Mouse (Mus musculus): Measurements from ENCODE around the gene Klhdc4. TPM values are rescaled to one million over a fixed set of nuclear protein-coding genes. Genes with fewer than 3 reads are reported as not detected.

The Klhdc4 gene
- polyA plus RNA-seq, 1 experiment from 2014 or later = 60.6 TPM

DNA sequence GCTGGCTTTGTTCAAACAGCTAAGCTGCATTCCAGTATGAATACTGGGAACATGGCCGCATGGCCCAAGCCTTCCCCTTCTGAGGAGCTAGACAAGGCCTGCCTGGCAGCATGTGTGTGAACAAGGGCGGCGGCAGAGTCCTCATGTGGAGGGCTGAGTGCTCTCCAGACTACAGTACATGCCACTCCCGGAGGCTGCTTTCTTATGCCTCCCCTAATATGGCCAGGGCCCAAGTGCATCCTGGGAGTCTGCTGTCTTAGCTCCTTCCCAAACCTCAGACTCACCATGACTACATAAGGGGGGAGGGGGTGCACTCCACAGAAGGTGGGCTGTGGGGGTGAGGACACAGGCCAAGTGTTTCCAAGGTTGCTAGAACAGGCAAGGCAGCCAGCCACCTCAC is 36.7 kb downstream of the Klhdc4 start:
- Histone ChIP-seq H3K4me1 (replicated peaks) (peaks cover 8% of the 10 kb centered on the region; the same call in 1 of the 2 replicates), H3K27ac (no peak overlapping the region), H3K27me3 (ENCODE audit: insufficient read depth, poor library complexity, severe bottlenecking) (no peaks in the 10 kb centered on the region), H3K4me3 (no peak overlapping the region), H3K36me3 (peaks cover 47% of the 10 kb centered on the region), H3K9me3 (no peaks in the 10 kb centered on the region)
- DNase-seq (ENCODE audit: low spot score) = no peak
- 88% methylated on average over 4 of the region's 4 CpGs for WGBS

DNA sequence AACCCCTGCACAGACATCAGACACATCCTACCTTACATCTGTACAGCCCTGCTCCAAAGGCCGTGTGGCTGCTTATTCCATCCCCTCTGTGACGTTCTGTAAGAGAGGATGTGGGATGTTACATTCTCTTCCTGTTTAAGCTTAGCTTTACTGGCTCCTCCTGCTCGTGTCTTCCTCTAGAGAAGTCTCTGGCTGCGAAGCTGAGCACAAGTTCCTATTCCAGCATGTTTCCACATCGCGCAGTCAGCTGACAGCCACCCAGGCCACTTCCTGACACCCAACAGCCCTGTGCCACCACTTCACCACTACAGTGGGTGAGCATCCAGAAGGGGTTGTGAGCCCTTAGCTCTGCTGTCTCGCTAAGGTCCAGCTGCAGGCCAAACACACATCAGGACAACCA is 37.2 kb downstream of the Klhdc4 start:
- no peak overlapping the region for H3K27ac ChIP-seq
- 88% methylated on average over 7 of the region's 7 CpGs for WGBS
- peaks cover 8% of the 10 kb centered on the region; the same call in 1 of the 2 replicates for H3K4me1 ChIP-seq (replicated peaks)
- no peak for DNase-seq (ENCODE audit: low spot score)
- peaks cover 42% of the 10 kb centered on the region for H3K36me3 ChIP-seq
- no peaks in the 10 kb centered on the region for H3K27me3 ChIP-seq (ENCODE audit: insufficient read depth, poor library complexity, severe bottlenecking)
- no peak overlapping the region for H3K4me3 ChIP-seq
- no peaks in the 10 kb centered on the region for H3K9me3 ChIP-seq

DNA sequence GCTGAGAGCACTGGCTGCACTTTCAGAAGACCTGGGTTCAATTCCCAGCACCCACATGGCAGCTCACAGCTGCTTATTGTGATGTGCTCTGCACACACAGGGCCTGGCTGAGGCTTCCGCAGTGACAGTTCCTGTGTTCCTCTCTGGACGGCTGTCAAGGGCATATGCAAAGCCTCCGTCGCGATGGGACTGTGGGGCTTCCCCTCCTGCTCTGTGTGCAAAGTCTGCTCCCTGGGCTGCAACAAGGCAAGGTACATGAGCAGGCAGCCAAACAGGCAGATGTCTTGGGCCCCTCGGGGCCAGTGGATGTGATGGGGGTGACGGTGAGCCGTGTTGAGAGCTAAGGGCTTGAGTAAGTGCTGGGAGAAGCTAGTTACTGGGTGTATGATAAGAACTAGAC is 40.6 kb downstream of the Klhdc4 start:
- no peak overlapping the region for H3K4me3 ChIP-seq
- no peak overlapping the region for H3K27ac ChIP-seq
- no peaks in the 10 kb centered on the region for H3K9me3 ChIP-seq
- no peak for DNase-seq (ENCODE audit: low spot score)
- H3K36me3 ChIP-seq = peaks cover 11% of the 10 kb centered on the region; the same call in 1 of the 2 replicates
- 84% methylated on average over 8 of the region's 8 CpGs for WGBS
- no peaks in the 10 kb centered on the region for H3K27me3 ChIP-seq (ENCODE audit: insufficient read depth, poor library complexity, severe bottlenecking)
- peaks cover 33% of the 10 kb centered on the region for H3K4me1 ChIP-seq (replicated peaks)

DNA sequence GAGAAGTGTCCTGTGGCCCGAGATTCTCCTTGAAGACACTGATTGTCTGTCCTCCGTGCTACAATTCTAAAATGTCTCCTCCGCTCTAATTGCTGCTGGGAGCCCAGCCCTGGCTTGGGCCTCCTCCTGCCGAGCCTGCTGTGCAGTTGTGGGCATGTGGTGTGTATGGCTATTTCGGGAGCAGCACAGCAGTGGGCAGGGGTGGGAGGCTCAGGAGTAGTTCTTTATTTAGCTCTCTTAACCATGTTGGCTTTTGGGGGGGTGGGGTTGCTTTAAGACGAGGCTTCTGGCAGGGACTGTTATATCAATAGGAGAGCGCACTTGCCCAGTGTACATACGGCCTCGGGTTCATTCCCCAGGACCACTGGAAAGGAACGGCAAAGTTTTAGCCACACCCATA is 42.8 kb downstream of the Klhdc4 start:
- WGBS = 62% methylated on average over 10 of the region's 10 CpGs
- no peaks in the 10 kb centered on the region for H3K9me3 ChIP-seq
- DNase-seq (ENCODE audit: low spot score) = no peak
- H3K36me3 ChIP-seq = 0 out of 2 replicates have a peak, but pooled peaks cover 6% of the 10 kb centered on the region
- no peak overlapping the region for H3K4me3 ChIP-seq
- H3K4me1 ChIP-seq (replicated peaks) = peaks cover 25% of the 10 kb centered on the region; the same call in 1 of the 2 replicates
- no peaks in the 10 kb centered on the region for H3K27me3 ChIP-seq (ENCODE audit: insufficient read depth, poor library complexity, severe bottlenecking)
- no peak overlapping the region for H3K27ac ChIP-seq

DNA sequence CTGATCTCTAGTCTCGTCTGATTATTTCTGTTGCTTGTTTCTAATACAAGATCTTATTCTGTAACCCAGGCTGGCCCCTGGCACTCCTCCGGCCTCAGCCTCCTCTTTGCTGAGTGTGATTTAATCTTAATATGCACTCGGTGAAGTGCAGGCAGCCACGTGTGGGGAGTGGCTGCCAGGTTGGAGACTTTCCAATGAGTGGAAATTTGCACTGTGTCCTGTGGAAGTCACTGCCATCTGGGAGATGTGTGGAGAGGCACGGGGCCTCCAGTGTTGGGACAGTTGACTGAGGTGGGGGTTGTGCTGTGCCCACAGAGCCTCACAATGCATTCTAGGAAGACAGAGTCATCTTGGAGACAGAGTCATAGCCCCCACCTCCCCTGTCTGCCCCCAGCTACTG is 46.9 kb downstream of the Klhdc4 start:
- Histone ChIP-seq H3K4me3 (no peak overlapping the region), H3K27ac (no peak overlapping the region), H3K27me3 (ENCODE audit: insufficient read depth, poor library complexity, severe bottlenecking) (no peaks in the 10 kb centered on the region), H3K4me1 (replicated peaks) (peaks cover 25% of the 10 kb centered on the region; the same call in 1 of the 2 replicates), H3K36me3 (no peaks in the 10 kb centered on the region), H3K9me3 (no peaks in the 10 kb centered on the region)
- no peak for DNase-seq (ENCODE audit: low spot score)
- WGBS = 82% methylated on average over 5 of the region's 5 CpGs

DNA sequence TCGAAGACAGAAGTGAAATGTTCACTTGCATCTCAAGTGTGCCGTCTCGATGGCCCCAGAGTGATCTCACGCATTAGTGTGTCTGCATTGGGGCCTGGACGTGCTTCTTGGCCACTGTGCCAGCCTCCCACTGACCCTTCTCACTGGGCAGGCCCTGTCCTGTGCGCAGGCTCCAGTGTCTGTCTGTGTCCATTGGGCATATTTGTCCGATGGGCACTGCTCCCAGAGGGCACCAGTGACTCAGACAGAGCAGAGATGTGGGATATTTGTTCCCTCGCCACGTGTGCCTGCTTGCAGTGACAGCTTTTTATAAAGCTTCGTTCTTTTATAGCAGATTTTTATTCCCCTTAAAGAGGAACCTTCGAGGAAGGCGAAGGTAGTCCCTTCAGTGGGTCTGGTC is 55.5 kb downstream of the Klhdc4 start:
- Histone ChIP-seq H3K4me3 (no peak overlapping the region), H3K4me1 (replicated peaks) (peaks cover 29% of the 10 kb centered on the region), H3K36me3 (no peaks in the 10 kb centered on the region), H3K27me3 (ENCODE audit: insufficient read depth, poor library complexity, severe bottlenecking) (no peaks in the 10 kb centered on the region), H3K27ac (no peak overlapping the region), H3K9me3 (no peaks in the 10 kb centered on the region)
- WGBS = 89% methylated on average over 12 of the region's 12 CpGs
- DNase-seq (ENCODE audit: low spot score) = no peak

DNA sequence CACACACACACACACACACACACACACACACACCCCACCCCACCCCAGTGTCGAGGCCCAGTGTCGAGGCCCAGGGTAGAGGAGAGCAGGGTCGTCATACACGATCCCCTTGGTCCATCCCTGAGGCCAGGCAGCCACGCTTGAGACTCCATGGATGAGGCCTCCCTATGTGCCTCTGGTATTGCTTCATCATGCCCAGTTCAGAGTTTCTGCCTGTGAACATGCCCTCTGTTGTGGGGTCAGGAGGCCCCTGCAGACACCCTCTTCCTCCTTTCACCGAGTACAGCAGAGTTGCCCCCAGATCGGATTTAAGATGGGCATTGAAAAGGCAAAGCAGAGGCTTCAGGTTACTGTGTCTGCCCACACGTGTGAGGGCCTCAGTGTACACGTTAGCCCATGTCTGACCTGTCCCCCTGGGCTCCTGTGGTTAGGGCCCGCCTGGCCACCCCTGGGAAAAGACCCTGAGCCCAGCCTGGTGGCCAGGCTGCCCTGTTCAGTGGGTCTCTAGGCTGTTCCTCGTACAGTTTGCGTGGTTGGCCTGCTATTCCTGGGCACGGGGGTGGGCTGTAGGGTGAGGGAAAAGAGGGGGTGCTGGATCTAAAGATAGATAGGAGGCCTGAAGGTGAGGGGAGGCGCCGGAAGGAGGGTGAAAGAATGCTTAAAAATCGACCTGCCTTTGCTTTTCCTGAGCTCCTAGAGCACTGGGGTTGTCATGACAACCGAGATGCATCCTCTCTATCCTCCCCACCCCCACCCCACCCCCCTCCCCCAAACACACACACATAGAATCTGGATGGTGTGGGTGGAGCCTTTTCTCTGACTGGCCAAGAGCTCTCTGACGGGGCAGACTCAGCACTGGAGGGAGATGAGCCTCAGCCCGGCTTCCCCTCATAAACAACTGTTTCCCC is 58.3 kb downstream of the Klhdc4 start:
- Histone ChIP-seq H3K27ac (peak overlapping the region; percentile 76), H3K9me3 (no peaks in the 10 kb centered on the region), H3K4me3 (peak overlapping the region; percentile 34), H3K27me3 (ENCODE audit: insufficient read depth, poor library complexity, severe bottlenecking) (no peaks in the 10 kb centered on the region), H3K36me3 (no peaks in the 10 kb centered on the region), H3K4me1 (replicated peaks) (peaks cover 29% of the 10 kb centered on the region)
- DNase-seq (ENCODE audit: low spot score) = peak; percentile 62
- WGBS = 25% methylated on average over 19 of the region's 19 CpGs

DNA sequence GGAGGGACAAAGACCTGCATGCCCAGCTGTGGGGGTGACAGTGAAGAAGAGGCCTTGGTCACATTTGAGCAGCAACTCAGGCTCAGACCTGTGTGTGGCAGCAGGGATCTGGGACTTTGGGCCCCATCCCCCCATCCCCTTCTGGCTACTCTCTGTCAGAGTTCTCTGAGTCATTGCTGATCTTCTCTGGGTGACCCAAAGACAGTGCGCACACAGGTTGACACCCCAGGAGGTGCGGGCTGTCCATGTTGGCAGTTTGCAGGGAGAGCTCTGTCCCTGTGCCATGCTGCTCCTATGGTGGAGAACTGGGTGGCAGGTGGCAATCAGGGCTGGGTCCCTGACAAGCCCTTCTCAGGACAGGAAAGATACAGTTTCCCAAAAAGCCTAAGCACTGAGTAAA is 59.7 kb downstream of the Klhdc4 start:
- DNase-seq (ENCODE audit: low spot score) = no peak
- no peak overlapping the region for H3K27ac ChIP-seq
- H3K27me3 ChIP-seq (ENCODE audit: insufficient read depth, poor library complexity, severe bottlenecking) = no peaks in the 10 kb centered on the region
- peaks cover 29% of the 10 kb centered on the region for H3K4me1 ChIP-seq (replicated peaks)
- no peaks in the 10 kb centered on the region for H3K36me3 ChIP-seq
- H3K9me3 ChIP-seq = no peaks in the 10 kb centered on the region
- WGBS = 87% methylated on average over 2 of the region's 2 CpGs
- H3K4me3 ChIP-seq = no peak overlapping the region

DNA sequence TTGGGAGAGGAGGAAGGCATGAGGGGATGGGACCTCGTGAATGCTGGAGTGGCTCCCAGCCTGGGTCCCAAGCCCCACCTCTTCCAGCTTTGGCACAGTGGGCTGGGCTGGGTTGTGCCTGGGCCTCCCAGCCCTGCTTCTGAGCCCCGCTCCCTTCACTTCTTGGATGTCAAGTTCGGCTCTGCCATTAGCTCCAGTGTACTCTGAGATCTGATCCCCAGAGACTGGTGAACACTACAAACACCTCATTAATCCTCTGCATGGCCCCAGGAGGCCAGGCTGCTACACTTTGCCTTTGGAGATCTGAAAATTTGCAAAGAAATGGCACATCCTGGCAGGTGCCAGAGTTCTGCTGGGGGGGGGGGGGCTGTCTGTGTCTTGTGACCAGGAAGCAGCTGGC is 60.3 kb downstream of the Klhdc4 start:
- Histone ChIP-seq H3K4me1 (replicated peaks) (peaks cover 29% of the 10 kb centered on the region), H3K4me3 (no peak overlapping the region), H3K27ac (no peak overlapping the region), H3K9me3 (no peaks in the 10 kb centered on the region), H3K27me3 (ENCODE audit: insufficient read depth, poor library complexity, severe bottlenecking) (no peaks in the 10 kb centered on the region), H3K36me3 (no peaks in the 10 kb centered on the region)
- no peak for DNase-seq (ENCODE audit: low spot score)
- 75% methylated on average over 3 of the region's 3 CpGs for WGBS

DNA sequence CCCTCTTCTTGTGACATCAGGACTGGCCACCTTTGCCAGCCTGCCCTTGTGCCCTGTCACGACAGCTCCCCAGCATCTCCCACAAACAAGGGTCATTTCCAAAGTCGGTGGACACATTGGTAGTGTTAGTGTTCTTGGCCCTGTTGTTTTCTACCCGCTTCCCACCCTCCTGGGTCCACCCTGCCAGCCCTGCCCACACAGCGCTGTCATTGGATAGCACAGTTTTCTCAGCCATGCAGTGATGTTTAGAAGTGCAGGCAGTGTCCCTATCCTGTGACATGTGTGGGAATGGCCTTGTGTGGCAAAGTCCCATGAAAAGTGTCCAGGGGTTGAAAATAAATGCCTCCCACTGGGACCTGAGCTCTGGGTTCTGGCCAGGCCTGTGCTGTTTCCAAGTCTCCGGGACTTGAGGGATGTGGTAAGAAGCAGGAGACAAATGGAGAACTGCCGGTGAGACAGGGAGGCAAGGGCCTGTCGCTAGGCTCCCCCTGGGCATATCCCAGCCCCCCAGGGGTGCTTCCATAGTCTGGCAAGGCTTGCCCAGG is 63.7 kb downstream of the Klhdc4 start:
- Histone ChIP-seq H3K27ac (no peak overlapping the region), H3K4me3 (no peak overlapping the region), H3K4me1 (replicated peaks) (peaks cover 20% of the 10 kb centered on the region), H3K9me3 (no peaks in the 10 kb centered on the region), H3K36me3 (no peaks in the 10 kb centered on the region), H3K27me3 (ENCODE audit: insufficient read depth, poor library complexity, severe bottlenecking) (no peaks in the 10 kb centered on the region)
- WGBS = 82% methylated on average over 7 of the region's 7 CpGs
- no peak for DNase-seq (ENCODE audit: low spot score)

DNA sequence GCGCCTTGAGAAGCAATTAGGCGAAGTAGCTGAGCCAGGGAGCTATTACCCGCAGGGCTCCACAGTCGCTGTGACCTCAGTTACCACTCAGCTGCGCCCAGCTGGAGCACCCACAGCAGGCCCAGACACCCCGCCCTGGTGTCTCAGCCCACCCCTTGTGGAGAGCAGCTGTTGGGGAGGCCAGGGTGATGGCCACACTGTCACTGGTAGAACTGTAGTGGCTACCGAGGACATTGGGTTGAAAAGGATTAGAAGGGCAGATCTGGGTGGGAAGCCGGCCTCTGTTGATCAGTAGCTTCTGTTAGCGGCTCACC is 65.7 kb downstream of the Klhdc4 start:
- H3K9me3 ChIP-seq = no peaks in the 10 kb centered on the region
- H3K4me1 ChIP-seq (replicated peaks) = 0 out of 2 replicates have a peak, but pooled peaks cover 7% of the 10 kb centered on the region
- DNase-seq (ENCODE audit: low spot score) = no peak
- no peak overlapping the region for H3K4me3 ChIP-seq
- WGBS = 76% methylated on average over 9 of the region's 9 CpGs
- H3K27ac ChIP-seq = no peak overlapping the region
- H3K36me3 ChIP-seq = no peaks in the 10 kb centered on the region
- no peaks in the 10 kb centered on the region; the same call in 1 of the 2 replicates for H3K27me3 ChIP-seq (ENCODE audit: insufficient read depth, poor library complexity, severe bottlenecking)

DNA sequence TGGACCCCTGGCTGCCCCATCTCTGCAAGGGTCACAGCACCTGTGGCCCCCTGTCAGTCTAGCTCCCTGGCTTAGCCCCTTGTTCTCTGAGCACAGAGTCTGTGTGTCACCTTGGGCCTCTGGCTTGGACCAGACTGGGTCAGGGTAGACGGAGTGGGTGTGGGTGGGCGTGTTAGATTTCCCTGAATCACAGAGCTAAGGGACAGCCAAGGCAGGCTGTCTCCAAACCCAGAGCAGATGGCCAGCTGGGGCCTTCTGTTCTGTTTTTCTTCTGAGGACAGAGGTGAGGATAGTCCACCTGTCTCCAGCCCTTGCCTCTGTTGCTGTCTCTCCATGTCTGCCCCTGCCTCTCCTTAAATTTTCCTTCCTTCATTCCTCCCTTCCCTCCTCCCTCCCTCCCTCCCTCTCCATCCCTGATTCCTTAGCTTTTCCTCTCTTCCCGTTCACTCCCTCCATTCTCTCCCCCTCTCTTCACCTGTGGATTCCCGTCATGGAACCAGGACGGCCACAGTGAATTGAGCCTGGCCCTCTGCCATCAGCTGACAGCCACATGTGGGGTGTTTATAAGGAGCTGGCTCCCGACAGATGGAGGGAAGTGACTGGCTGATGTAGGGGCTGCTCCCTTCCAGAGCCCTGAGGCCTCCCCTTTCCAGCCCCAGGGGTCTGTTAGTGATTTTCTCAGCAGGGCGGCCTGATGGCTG is 66.2 kb downstream of the Klhdc4 start:
- Histone ChIP-seq H3K27ac (0 out of 2 replicates have a peak overlapping the region, but pooled peaks have one; percentile 19), H3K4me1 (replicated peaks) (0 out of 2 replicates have a peak, but pooled peaks cover 7% of the 10 kb centered on the region), H3K27me3 (ENCODE audit: insufficient read depth, poor library complexity, severe bottlenecking) (no peaks in the 10 kb centered on the region; the same call in 1 of the 2 replicates), H3K36me3 (no peaks in the 10 kb centered on the region), H3K4me3 (no peak overlapping the region), H3K9me3 (no peaks in the 10 kb centered on the region)
- WGBS = 68% methylated on average over 7 of the region's 7 CpGs
- no peak for DNase-seq (ENCODE audit: low spot score)

DNA sequence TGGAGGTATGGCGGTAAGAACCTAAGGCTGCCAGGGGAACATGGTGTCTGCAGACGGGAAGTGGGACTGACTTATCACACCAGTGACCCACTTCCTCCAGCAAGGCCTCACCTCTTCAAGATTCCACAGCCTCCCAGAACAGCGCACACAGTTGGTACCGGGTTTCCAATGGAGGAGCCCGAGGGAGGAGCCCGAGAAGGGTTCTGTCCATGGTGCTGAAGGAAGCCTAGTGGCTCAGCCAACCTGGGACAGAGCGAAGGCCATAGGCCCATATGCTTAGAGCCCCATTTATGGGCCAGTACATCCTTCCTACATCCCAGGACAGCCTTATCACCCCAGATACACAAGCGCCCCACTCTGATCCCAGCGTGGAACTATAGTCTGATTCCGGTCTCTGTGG is 67.9 kb downstream of the Klhdc4 start:
- 0 out of 2 replicates have a peak, but pooled peaks cover 7% of the 10 kb centered on the region for H3K4me1 ChIP-seq (replicated peaks)
- DNase-seq (ENCODE audit: low spot score) = peak; percentile 65
- H3K4me3 ChIP-seq = no peak overlapping the region
- WGBS = 34% methylated on average over 10 of the region's 10 CpGs
- no peak overlapping the region for H3K27ac ChIP-seq
- H3K36me3 ChIP-seq = no peaks in the 10 kb centered on the region
- H3K9me3 ChIP-seq = no peaks in the 10 kb centered on the region
- H3K27me3 ChIP-seq (ENCODE audit: insufficient read depth, poor library complexity, severe bottlenecking) = no peaks in the 10 kb centered on the region; the same call in 1 of the 2 replicates
